Mouse (Mus musculus) induced T-regulatory cell, adult 2 months (primary cell): ENCODE measurements around the gene Crcp.

Source experiments
- DNase-seq: peaks from one replicate; pipeline ENCODE4 v3.0.0-alpha.2; 2012; ENCODE audit warnings: low read depth

Gene Crcp

DNA sequence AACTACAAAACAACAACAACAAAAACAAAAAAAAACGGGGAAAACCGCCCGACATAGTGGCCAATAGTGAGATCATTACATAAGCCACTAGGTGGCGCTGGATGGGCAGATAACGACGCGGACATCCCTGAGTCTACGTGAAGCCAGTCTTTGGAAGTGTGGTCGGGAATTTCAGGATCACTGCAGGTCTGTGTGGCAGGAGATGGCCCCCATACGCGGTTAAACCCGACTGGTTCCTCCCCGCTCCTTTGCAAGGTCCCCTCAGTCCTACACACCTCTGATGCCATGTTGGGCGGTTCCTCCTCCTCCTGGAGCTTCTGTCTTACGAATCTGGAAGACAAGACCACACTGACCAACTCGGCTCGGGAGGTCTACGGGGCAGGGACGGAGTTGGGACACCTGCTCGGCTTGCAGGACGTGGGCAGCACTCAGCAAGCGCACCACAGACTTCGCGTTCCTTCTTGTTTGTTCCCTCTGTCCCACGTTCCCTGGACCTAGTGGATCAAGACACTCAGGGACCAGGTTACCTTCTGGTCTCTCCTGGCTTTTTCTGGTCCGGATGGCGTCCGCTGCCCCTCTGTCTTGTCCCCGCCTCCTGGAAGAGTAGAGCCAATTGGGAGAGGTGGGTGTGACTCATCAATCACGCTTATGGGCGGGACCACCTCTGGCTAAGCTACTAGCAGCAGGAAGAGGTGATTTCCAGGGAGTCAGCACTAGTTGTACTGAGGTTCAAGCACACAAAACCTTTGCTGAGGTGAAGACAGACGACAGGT, 5.1 kb upstream of the Crcp start:
- peak; percentile 94 for DNase-seq

DNA sequence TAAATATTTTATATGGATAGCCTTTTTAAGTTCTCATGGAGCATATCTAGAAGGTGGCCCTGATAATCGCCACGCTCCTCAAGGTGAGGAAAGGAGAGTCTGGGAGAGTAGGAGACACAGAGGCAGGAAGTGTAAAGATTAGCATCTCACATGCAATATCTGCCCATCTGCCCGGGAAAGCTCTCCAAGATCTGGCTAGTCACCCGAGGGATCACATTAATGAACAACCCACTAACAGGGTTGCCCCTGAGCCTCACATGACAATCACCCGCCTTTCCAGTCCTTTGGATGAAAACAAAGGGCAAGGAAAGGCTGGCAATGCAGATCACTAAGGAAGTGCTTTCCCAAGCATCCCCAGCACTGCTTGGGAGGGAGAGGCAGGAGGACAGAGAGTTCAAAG, 2.0 kb upstream of the Crcp start:
- no peak for DNase-seq

GRCm38 (mm10) chr5:130027696-130028095, 1.4 kb upstream of the Crcp start:
- DNase-seq: no peak

GRCm38 (mm10) chr5:130031410-130032390, 2.6 kb downstream of the Crcp start:
- DNase-seq: no peak

DNA sequence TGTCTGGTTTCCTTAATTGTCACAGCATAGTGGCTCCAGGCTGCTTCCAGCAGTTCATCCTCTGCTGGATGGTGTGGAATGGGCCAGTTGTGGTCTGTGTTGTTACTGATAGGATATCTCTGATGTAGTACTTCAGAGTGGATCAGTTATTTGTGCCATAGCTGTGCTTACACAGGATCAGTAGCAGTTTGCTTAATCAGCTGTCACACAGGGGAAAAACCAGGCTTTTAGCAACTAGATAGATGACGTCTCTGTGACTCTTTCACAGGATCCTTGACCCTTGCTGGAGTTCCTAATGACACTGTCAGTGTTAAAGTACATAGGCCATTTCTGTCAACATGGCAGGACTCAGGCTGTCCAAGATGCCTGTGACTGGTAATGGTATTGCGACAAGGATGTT, 4.8 kb downstream of the Crcp start:
- DNase-seq: no peak

DNA sequence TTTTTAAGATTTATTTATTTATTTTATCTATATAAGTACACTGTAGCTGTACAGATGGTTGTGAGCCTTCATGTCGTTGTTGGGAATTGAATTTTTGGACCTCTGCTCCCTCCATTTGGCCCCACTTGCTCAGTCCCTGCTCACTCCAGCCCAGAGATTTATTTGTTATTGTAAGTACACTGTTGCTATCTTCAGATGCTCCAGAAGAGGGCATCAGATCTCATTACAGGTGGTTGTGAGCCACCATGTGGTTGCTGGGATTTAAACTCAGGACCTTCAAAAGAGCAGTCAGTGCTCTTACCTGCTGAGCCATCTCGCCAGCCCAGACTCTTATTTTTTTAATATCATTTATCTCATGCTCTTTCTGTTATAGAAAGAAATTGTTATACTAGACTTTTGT, 7.2 kb downstream of the Crcp start:
- peak; percentile 57 for DNase-seq

- peak; percentile 71 for DNase-seq
Measured at GRCm38 (mm10) chr5:130037752-130038455, 8.8 kb downstream of the Crcp start.

GRCm38 (mm10) chr5:130040797-130041196, 11.7 kb downstream of the Crcp start:
- DNase-seq: no peak

DNA sequence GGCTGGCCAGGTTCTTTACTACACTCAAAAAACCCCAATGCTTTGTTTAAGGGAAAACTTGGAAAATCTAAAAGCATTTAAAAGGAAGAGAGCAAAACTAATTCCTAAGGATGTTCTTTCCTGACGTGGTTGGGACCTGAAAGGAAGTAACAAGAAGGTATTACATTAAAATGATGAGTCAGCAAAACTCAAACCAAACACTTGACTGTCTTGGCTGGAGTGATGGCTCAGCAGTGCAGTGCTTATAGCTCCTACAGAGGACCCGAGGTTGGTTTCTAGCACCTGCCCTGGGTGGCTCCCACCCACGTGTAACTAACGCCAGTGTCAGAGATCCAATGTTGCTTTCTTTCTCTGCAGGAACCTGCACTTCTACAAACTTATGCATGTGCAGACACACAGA, 12.2 kb downstream of the Crcp start:
- no peak for DNase-seq

GRCm38 (mm10) chr5:130043741-130044140, 14.7 kb downstream of the Crcp start:
- DNase-seq: no peak

- DNase-seq: no peak
Measured at GRCm38 (mm10) chr5:130044201-130044695, 15.2 kb downstream of the Crcp start.

- no peak for DNase-seq
Measured at GRCm38 (mm10) chr5:130046100-130046499, 17.0 kb downstream of the Crcp start.

- no peak for DNase-seq
Measured at GRCm38 (mm10) chr5:130046589-130046988, 17.5 kb downstream of the Crcp start.

DNA sequence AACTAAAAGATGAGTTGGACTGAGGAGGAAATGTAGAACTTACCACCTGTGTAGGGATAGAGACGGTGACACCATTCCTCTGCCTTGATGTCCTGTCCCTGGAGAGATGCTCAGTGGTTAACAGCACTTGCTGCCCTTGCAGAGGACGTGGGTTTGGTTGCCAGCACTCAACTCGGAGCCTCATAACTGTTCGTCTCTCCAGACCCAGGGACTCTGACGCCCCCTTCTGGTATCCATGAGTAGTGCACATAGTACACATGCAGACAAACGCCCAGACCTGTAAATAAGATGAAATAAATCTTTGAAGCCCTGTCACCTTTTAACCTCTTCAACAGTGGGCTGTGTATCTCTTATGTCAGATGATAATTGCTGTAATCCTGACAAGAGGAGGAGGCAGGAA, 17.9 kb downstream of the Crcp start:
- peak; percentile 50 for DNase-seq

GRCm38 (mm10) chr5:130048786-130049520, 19.9 kb downstream of the Crcp start:
- no peak for DNase-seq

DNA sequence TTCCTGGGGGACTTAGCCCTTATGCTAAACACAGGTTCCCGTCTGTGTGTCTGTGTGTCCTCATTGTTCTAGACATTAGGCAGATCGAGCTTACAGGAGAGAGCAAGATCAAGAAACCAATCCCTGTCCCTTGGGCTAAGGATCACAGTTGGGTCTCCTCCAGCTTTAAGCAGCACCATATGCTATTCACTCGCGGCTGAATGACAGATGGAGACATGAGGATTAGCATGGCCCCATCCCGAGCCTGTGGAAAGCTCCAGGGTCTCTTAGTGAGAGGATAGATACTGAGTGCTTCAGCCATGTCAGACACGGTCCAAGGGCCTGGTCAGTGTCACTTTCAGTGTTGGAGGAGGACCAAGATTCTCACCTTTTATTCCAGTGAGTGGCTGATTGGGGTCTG, 21.3 kb downstream of the Crcp start:
- no peak for DNase-seq

DNA sequence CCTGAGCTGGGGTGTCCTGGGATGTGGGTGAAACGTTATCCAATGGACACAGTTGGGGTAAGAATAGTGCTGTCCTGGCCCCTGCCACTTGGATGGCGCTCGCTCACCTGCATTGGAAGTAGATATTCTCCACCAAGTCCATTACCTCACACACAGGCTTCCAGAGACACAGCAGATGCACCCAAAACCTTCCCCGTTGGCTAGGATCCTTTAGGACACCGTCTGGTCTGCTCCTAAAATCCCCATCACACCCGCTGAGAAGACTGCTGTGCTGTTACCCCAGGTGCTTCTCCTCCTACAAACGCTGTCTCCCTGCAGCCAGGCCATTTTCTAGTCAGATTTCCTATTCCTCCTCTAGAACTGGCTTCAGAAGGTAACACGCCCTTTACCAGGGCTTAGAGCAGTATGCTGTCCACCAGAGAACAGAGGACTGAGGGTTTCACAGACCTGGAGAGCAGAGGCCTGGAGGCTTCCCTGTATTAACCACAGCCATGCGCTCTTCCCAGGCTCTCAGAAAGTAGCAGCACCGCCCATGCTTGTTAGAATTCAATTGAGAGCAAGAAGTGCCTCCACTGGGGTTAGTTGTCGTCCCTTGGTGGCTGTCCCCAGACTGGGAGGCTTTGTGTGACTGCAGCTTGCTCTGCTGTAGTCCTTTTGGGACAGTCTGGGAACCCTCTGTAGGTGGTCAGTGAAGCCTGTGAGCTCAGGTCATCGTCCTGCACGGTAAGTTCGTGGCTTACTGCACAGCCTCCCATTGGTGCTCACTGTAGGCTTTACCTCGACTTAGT, 22.2 kb downstream of the Crcp start:
- no peak for DNase-seq

DNA sequence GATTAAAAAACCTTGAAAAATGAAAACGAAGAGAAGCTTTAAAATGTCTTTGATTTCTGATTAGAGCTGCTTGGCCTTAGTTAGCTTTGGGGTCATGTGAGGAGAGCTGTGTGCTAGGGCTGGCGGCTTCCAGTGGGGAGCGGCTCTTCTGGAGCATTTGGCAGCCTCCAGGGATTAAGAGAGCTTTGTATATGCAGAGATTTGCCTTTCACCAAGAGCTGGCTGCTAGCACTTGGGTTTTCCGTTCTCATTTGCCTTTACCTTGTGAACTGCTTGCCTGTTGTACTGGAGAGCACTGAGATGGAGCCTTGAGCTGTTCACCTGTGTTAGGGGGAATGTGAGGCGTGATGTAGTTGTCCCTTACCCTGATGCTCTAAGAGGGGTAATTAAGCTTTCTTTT, 23.4 kb downstream of the Crcp start:
- DNase-seq: no peak

GRCm38 (mm10) chr5:130052955-130053354, 23.9 kb downstream of the Crcp start:
- no peak for DNase-seq

- no peak for DNase-seq
Measured at GRCm38 (mm10) chr5:130055688-130056087, 26.6 kb downstream of the Crcp start.

GRCm38 (mm10) chr5:130056303-130056702, 27.2 kb downstream of the Crcp start:
- no peak for DNase-seq
